Mouse (Mus musculus) CH12.LX (cell line): ENCODE data around the gene Usp7. TPM values are rescaled to one million over a fixed set of nuclear protein-coding genes. Genes with fewer than 3 reads are reported as not detected.

Experiments
- DNase-seq: peaks from one replicate; pipeline ENCODE4 v3.0.0-alpha.2; 2013; ENCODE audit errors: extremely low read depth
- H3K27ac ChIP-seq: 2 replicates; pipeline ENCODE4 v1.5.1; 2012; ENCODE audit warnings: low read depth, mild to moderate bottlenecking, control low read depth, moderate library complexity; ENCODE audit not compliant: insufficient read depth
- H3K27me3 ChIP-seq: replicated peaks from 2 replicates; pipeline ENCODE3; 2012; ENCODE audit warnings: inconsistent platforms
- H3K36me3 ChIP-seq, 2 experiments: replicated peaks in 1 of 2; 2 replicates each; pipeline versions ENCODE3 to v1.6.1; 2012; ENCODE audit warnings: inconsistent platforms in 1 of 2, low read length in 1 of 2, mild to moderate bottlenecking in 1 of 2, mixed read lengths in 1 of 2, moderate library complexity in 1 of 2; ENCODE audit not compliant: control insufficient read depth in 1 of 2, insufficient read depth in 1 of 2
- H3K4me1 ChIP-seq, 2 experiments: 2 replicates each; pipeline ENCODE4 v1.6.1; 2012; ENCODE audit warnings: inconsistent platforms in 1 of 2, moderate library complexity in 1 of 2; ENCODE audit not compliant: insufficient read depth in 2 of 2, control insufficient read depth in 1 of 2
- H3K4me2 ChIP-seq: 2 replicates; pipeline ENCODE4 v1.6.1; 2012; ENCODE audit warnings: low read depth, mild to moderate bottlenecking, control low read depth; ENCODE audit not compliant: poor library complexity, insufficient read depth, severe bottlenecking
- H3K4me3 ChIP-seq, 3 experiments: fragments of 150-350 bp in 1 of 3; sonication (generic) in 1 of 3; replicated peaks in 1 of 3; 2 replicates each; pipeline versions ENCODE3 to v1.5.1; 2011 to 2012; ENCODE audit warnings: low read depth in 2 of 3, low read length in 2 of 3, mild to moderate bottlenecking in 2 of 3, moderate library complexity in 2 of 3, control low read depth in 1 of 3, improper control_type of control experiment in 1 of 3, inconsistent platforms in 1 of 3, mixed read lengths in 1 of 3; ENCODE audit not compliant: poor library complexity in 1 of 3
- H3K79me2 ChIP-seq: replicated peaks from 2 replicates; pipeline ENCODE4 v1.6.1; 2012; ENCODE audit warnings: mild to moderate bottlenecking, moderate library complexity; ENCODE audit not compliant: control insufficient read depth, poor library complexity, insufficient read depth, severe bottlenecking; ENCODE audit errors: extremely low read depth
- H3K9ac ChIP-seq: 2 replicates; pipeline ENCODE4 v1.6.1; 2012; ENCODE audit warnings: low read depth, mild to moderate bottlenecking, control low read depth, moderate library complexity; ENCODE audit not compliant: insufficient read depth
- H3K9me3 ChIP-seq: replicated peaks from 2 replicates; pipeline ENCODE3; 2012; ENCODE audit warnings: low read length, inconsistent platforms, mixed read lengths
- BHLHE40 ChIP-seq: IDR thresholded peaks from 2 replicates; pipeline ENCODE4 v1.6.1; 2011; ENCODE audit warnings: mild to moderate bottlenecking, low read depth, low read length, improper control_type of control experiment
- CHD1 ChIP-seq: IDR thresholded peaks from 2 replicates; pipeline ENCODE4 v1.6.1; 2012; ENCODE audit warnings: low read depth, low read length, improper control_type of control experiment, inconsistent platforms
- CTCF ChIP-seq, 2 experiments: IDR thresholded peaks in 1 of 2; conservative IDR thresholded peaks in 1 of 2; 2 replicates each; pipeline ENCODE4 v1.5.1; 2011 to 2012; ENCODE audit warnings: low read depth in 2 of 2, low read length in 2 of 2, improper control_type of control experiment in 1 of 2, inconsistent platforms in 1 of 2, mild to moderate bottlenecking in 1 of 2, moderate library complexity in 1 of 2
- EP300 ChIP-seq: IDR thresholded peaks from 2 replicates; pipeline ENCODE4 v1.6.1; 2011; ENCODE audit warnings: low read length, improper control_type of control experiment
- GABPA ChIP-seq: IDR thresholded peaks from 2 replicates; pipeline ENCODE4 v1.6.1; 2012; ENCODE audit warnings: low read depth, low read length, improper control_type of control experiment, inconsistent platforms; ENCODE audit not compliant: insufficient replicate concordance
- IRF4 ChIP-seq: IDR thresholded peaks from 2 replicates; pipeline ENCODE4 v1.6.1; 2014; ENCODE audit warnings: low read depth, mild to moderate bottlenecking, inconsistent platforms, low read length, improper control_type of control experiment
- JUN ChIP-seq: IDR thresholded peaks from 2 replicates; pipeline ENCODE4 v1.6.1; 2011; ENCODE audit warnings: low read depth, mild to moderate bottlenecking, low read length, improper control_type of control experiment, moderate library complexity; ENCODE audit not compliant: insufficient read depth
- JUND ChIP-seq: conservative IDR thresholded peaks from 2 replicates; pipeline ENCODE4 v1.6.1; 2011; ENCODE audit warnings: low read depth, low read length, improper control_type of control experiment
- KAT2A ChIP-seq: IDR thresholded peaks from 2 replicates; pipeline ENCODE4 v1.6.1; 2012; ENCODE audit warnings: low read length, improper control_type of control experiment, inconsistent platforms; ENCODE audit not compliant: insufficient replicate concordance
- MXI1 ChIP-seq: IDR thresholded peaks from 2 replicates; pipeline ENCODE4 v1.6.1; 2011; ENCODE audit warnings: mild to moderate bottlenecking, low read depth, low read length, improper control_type of control experiment
- NELFE ChIP-seq: IDR thresholded peaks from 2 replicates; pipeline ENCODE4 v1.6.1; 2011; ENCODE audit warnings: low read depth, low read length, improper control_type of control experiment
- PAX5 ChIP-seq: IDR thresholded peaks from 2 replicates; pipeline ENCODE4 v1.6.1; 2012; ENCODE audit warnings: low read length, inconsistent platforms, mixed read lengths
- POLR2AphosphoS2 ChIP-seq: IDR thresholded peaks from 2 replicates; pipeline ENCODE4 v1.6.1; 2011; ENCODE audit warnings: low read depth, low read length, improper control_type of control experiment
- RAD21 ChIP-seq: IDR thresholded peaks from 2 replicates; pipeline ENCODE4 v1.6.1; 2011; ENCODE audit warnings: low read depth, mild to moderate bottlenecking, low read length, improper control_type of control experiment, moderate library complexity
- RCOR1 ChIP-seq: conservative IDR thresholded peaks from 2 replicates; pipeline ENCODE4 v1.6.1; 2012; ENCODE audit warnings: low read depth, mild to moderate bottlenecking, inconsistent platforms, low read length, improper control_type of control experiment
- SMC3 ChIP-seq: IDR thresholded peaks from 2 replicates; pipeline ENCODE4 v1.6.1; 2011; ENCODE audit warnings: low read depth, low read length, improper control_type of control experiment
- TCF12 ChIP-seq: IDR thresholded peaks from 2 replicates; pipeline ENCODE4 v1.6.1; 2014; ENCODE audit warnings: low read depth, mild to moderate bottlenecking, inconsistent platforms, low read length, improper control_type of control experiment
- UBTF ChIP-seq: IDR thresholded peaks from 2 replicates; pipeline ENCODE4 v1.6.1; 2012; ENCODE audit warnings: low read depth, mild to moderate bottlenecking, inconsistent platforms, low read length, improper control_type of control experiment, moderate library complexity
- ZC3H11A ChIP-seq: IDR thresholded peaks from 2 replicates; pipeline ENCODE4 v1.6.1; 2012; ENCODE audit warnings: low read depth, mild to moderate bottlenecking, inconsistent platforms, low read length, improper control_type of control experiment
- ZKSCAN1 ChIP-seq: IDR thresholded peaks from 2 replicates; pipeline ENCODE4 v1.6.1; 2012; ENCODE audit warnings: low read depth, inconsistent platforms, low read length, improper control_type of control experiment, borderline replicate concordance
- ZNF384 ChIP-seq: IDR thresholded peaks from 2 replicates; pipeline ENCODE4 v1.6.1; 2012; ENCODE audit warnings: low read depth, low read length, improper control_type of control experiment, inconsistent platforms
- dilution Hi-C: fragments of 300-500 bp; cut with MboI; formaldehyde crosslinking; loops from 2 replicates; pipeline ENCODE4 v1.14.3; 2020; ENCODE audit warnings: low sequenced_read_pairs; ENCODE audit not compliant: extremely low pct_unique_long_range_greater_than_20kb, extremely low pct_ligation_motif_present
- in situ Hi-C: fragments of 300-500 bp; cut with MboI; formaldehyde crosslinking; loops from 3 replicates; pipeline ENCODE4 v1.14.3; 2019; ENCODE audit warnings: low sequenced_read_pairs, low pct_ligation_motif_present, low pct_unique_long_range_greater_than_20kb, mixed read lengths
- polyA plus RNA-seq: library from polyadenylated mRNA; unstranded; fragments of >175 nt; gene quantifications from 2 replicates; pipeline ENCODE4 v1.2.1, GENCODE M21; 2012; ENCODE audit warnings: low read depth; ENCODE audit not compliant: insufficient read length
- total RNA-seq, 2 experiments: library from RNA; depleted of rRNA; stranded (reverse); fragments of 300-350 nt in 1 of 2; fragments of >200 nt in 1 of 2; gene quantifications; 2 replicates each; pipeline ENCODE4 v1.2.3; 2012 to 2014

Gene Usp7
- total and polyA plus RNA-seq, 3 experiments = 113 to 169 (median 143) TPM

DNA sequence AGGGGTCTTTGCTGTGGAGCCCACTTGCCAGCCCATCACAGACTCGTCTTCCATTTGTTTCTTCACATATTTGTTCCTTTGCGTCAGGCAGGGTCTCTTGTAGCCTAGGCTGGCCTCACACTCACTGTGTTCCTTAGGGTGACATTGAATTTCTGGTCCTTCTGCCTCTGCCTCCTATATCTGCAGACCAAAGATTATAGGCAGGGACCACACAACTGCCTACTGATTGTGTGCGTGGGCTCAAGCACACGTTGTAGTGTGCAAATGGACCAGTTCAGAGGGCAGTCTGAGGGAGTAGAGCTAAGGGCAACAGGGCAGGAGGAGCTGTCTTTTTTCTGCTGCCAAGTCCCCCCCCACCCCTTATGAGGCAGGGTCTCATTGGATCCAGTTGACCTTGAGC lies 24.0 kb downstream of the Usp7 start:
- no peaks in the 10 kb centered on the region for H3K9me3 ChIP-seq
- in situ Hi-C loops (loop anchor here (5.0 to 10.0 kb wide), 2 partner anchors 81 to 97 kb away; no protein-coding TSS in a partner anchor), dilution Hi-C loops (no loop called here)
- peaks cover 0 to 12% of the 10 kb centered on the region in 2 experiments; a peak in 2 of 4 replicates for H3K4me1 ChIP-seq
- no peaks in the 10 kb centered on the region for H3K27me3 ChIP-seq
- TF ChIP-seq RAD21 (no peak), GABPA (no peak), PAX5 (no peak), TCF12 (no peak), BHLHE40 (no peak), NELFE (no peak), ZNF384 (no peak), ZKSCAN1 (no peak), POLR2AphosphoS2 (no peak), CTCF (conservative IDR thresholded peaks at IDR 0.05 in 1 of 2, IDR thresholded peaks at IDR 0.05 in 1 of 2; ENCODE audit: low read depth in 2 of 2, low read length in 2 of 2) (no peak), CHD1 (no peak), UBTF (no peak), EP300 (no peak), JUN (no peak), RCOR1 (no peak), ZC3H11A (no peak), KAT2A (no peak)
- H3K27ac ChIP-seq = no peak overlapping the region
- H3K36me3 ChIP-seq = no peaks in the 10 kb centered on the region
- H3K9ac ChIP-seq = no peak overlapping the region
- H3K4me2 ChIP-seq = no peak overlapping the region
- DNase-seq = no peak
- no peak overlapping the region for H3K4me3 ChIP-seq
- H3K79me2 ChIP-seq = no peaks in the 10 kb centered on the region

- Histone ChIP-seq H3K27ac (no peak overlapping the region), H3K4me3 (no peak overlapping the region), H3K9ac (no peak overlapping the region), H3K9me3 (no peaks in the 10 kb centered on the region), H3K4me2 (no peak overlapping the region), H3K27me3 (no peaks in the 10 kb centered on the region), H3K4me1 (peaks cover 0 to 12% of the 10 kb centered on the region in 2 experiments; a peak in 2 of 4 replicates), H3K36me3 (no peaks in the 10 kb centered on the region), H3K79me2 (no peaks in the 10 kb centered on the region)
- TF ChIP-seq BHLHE40 (no peak), MXI1 (no peak), IRF4 (no peak), PAX5 (no peak), ZC3H11A (no peak), GABPA (no peak), ZNF384 (no peak), JUN (no peak), JUND (no peak), RCOR1 (no peak), SMC3 (no peak), CHD1 (no peak)
- dilution Hi-C loops (no loop called here), in situ Hi-C loops (loop anchor here (5.0 to 10.0 kb wide), 2 partner anchors 80 to 97 kb away; no protein-coding TSS in a partner anchor)
- DNase-seq = no peak
Observed at GRCm38 (mm10) chr16:8767133-8768052, 24.7 kb downstream of the Usp7 start.
